Mouse (Mus musculus): ENCODE measurements around the gene Abr.

Abr gene

DNA sequence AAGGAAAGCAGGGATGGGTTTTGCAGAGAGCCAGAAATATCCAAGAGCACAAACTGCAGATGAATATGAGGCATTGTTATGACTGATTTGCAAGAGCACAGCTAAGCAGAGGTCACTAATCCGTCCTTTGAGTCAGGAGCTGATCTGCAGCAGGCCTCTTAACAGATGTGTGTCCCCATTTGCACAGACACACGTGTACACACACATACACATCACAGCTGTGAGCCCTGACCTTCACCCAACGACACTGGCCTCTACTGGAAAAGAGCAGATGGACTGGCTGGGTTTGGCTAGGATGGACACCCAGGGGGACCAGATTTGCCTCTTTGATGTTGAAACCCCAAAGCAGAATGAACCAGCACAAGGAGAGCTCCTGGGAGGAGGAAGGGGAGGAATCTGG, 52.7 kb downstream of the Abr start:
- no peak for DNase-seq

DNA sequence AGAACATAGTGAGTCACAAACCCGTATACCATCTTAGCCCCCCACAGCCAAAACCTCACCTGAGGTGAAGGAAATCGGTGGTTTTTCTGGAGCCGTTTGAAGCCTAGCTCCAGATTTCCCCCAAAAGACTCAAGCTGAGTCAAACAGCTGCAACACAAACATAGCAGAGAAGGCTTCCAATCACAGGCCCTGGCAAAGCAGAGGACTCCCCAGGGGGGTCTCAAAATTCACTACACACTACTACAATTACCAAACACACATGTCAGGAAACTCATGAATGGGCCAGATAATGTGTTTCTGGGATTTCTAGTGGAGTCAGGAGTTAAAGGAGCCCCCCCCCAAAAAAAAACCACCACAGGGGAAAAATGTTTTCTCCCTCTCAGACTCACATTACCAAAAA, 56.0 kb downstream of the Abr start:
- DNase-seq: no peak

DNA sequence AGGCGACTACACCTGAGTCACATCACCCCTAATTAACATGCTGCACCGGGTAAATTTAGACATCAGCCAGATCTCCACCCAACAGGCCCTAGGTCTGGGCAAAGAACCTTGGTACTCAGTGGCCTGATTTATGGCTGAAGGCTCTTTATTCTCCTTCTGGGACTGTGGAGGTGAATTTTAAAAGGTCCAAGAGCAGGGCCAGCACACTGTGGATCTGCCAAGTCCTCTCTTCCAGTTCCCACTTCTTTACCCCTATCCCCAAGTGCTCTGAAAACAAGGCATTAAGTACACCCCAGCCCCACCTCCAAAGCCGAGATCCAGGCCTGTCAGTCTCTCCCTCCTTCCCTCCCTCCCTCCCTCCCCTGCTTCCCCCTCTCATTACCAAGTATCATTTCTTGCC, 59.5 kb downstream of the Abr start:
- no peak for DNase-seq

DNA sequence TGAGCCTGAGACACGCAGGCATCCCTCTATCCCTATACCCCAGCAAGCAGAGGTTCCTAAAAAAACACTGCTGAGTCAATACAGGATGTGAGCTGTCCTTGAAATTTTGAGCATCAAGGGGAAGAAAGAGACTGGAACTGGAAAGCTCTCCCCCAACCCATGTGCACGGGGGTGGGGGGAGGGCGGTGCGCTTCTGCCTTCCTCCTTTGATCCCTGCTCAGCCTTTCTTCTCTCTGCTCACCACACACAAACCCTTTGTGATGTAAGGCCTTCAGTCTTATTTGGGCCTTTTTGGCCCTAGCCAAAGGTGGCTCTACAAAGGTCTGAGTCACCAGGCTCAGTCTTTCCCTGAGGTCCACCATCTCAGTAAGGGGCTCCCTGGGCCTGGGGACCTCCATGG, 59.9 kb downstream of the Abr start:
- DNase-seq: no peak

DNA sequence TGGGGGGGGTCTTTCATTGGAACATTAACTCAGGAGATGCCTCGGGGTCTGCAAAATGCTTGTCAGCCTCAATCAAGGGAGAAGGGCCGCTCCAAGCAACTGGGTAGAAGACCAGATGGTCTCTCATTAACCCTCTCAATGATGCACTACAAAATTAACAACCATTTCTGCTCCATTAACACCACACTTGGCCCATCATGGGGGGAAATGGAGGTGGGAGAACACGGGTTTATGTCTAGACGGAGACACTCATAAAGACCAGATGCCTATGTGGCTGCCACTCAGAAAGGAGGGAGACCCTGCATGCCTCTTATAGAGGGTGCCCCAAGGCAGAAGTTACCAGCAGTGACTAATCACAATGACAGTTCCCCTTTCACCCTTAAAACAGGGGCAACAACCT, 64.3 kb downstream of the Abr start:
- DNase-seq: no peak

DNA sequence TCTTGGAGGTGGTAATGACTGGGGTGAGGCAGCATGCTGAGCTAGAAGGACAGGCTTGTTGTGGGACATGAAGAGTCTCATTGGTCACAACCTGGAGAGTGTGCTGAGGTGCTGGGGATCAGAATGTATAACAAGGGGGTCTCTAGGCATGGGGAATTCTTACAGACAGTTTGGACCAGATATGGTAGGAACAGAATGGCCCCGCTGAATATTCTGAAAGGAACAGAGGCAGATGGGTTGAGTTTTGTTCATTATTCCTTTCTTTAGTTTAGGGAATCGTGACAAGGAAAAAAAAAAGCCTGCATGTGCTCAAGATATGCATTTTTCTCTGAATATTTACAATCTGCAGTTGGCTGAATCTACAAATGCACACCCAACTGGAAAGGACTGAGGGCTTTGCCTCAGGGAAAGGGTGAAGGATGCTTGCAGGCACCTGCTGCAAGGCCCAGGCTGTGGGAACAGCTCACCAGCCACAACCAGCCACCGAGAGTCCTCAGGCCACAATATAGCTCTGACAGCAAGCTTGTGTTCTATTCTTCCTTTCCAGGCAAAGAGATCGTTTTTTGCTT, 73.9 kb downstream of the Abr start:
- no peak for DNase-seq

DNA sequence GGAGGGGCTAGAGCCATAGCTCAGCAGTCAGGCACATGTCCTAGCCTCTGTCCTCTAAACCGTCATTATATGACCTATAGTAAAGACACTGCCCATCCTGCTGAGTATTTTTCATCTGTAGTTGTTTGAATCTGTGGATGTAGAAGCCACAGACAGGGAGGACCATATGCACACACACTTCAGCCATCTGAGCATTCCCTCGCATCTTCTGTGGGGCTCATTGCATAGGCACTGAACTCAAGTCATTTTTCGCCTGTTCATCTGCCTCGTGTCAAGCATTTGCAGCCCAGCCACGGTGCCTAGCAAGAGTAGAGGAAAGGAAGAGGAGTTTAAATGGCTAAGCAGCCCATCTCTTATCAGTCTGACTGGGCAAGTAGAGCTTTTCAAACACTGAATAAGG, 74.7 kb downstream of the Abr start:
- no peak for DNase-seq

DNA sequence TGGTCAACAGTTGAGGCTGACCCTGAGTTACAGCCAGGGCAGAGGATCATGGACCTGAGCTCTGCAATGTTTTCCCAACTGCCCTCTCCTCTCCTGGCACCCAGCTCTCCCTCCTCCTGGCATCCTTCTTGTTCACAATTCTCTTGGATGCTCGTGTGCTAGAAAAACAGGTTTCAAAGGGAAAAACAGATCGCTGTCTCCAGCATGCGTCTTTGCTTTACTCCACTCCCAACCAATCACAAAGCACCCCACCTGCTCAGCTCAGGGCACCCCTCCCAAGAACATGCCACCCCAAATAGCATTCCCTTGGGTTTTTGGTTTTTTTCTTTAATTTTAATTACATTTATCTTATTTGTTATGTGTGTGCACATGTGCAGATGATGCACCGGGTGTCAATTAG, 75.7 kb downstream of the Abr start:
- no peak for DNase-seq

DNA sequence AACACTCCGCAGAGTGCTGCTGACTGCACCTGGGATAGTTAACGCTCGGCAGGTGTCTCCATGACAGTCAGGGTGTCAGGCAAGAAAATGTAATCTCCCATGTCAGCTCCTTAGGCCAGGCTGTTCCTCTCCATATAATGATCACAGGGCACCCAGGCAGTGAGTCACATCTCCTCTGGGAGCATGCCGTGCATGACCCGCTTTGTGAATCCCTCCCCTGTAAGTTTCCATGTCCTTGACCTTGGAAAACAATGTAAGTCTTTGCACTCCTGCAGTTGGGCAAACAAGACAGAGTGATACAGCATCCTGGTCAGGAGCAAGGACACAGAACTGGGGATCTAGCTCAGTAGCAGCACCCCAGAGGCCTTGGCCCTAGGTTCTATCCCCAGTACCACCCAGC, 78.8 kb downstream of the Abr start:
- DNase-seq: no peak

DNA sequence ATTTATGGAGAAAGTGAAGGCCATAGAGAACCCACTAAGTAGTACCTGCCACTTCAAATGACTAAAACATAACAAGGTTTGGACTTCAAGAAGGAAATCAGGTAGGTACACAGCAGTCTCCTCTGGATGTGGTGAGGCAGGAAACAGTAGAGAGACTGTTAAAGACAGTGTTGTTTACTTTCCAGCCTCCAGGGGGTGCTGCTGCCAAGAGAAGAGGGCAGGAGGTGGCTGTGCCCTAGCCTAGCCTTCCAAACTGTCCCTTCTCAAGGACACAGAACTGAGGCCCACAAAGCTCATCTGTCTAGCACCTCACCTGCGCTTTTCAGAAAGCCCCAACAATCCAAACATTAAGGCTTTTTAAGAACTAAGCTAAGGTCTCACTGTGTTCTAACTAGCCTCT, 81.1 kb downstream of the Abr start:
- DNase-seq: peak; percentile 71 to 84

DNA sequence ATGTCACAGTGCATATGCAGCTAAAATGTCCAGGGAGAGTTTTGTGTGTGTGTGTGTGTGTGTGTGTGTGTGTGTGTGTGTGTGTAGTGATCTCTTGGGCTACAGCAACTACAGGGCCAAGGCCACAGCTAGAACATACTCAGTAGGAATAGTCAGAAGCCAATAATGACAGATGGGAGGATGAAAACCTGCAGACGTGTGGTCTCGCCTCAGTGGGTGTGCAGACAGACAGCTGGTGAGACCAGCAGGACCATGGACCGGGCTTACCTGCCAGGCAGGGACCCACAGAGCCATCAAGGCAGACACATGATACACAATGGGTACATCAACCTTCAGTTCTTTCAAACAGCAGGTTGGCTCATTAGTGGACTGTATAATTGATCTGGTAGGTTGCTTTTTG, 84.7 kb downstream of the Abr start:
- DNase-seq: no peak

DNA sequence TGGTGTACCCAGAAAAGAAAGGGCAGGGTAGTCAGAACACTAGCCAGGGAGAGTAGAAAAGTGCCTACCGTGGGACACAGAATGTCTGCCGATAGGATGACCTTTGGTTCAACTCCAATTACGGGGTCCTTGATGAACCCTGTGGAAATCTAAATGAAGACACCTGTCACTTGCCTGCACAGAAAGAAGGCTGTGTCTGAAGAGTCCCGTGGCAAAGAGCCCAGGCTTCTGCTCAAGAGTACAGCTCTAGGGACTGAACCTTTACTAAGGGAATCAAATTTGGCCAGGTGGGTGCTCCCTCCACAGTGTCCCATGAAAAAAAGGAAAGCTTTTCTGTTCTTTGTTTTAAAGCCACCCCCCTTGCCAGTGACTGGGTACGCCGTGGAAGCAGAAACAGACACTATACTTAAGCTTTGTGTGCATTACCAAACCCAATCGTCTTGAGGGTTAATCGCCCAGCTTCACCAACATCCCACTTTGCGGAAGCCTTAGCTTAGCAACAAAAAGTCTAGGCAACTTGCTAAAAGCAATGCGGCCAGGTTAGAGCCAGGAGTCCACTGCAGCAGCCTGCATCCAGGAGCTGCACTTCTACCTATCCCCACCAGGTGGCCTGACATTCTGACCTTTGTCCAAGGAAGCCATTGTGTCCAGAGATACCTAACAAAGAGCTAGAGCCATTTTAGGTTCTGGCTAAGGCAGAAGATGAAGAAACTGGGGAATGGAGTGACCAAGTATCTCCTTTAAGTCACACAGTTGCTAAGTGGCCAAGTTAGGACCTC, 85.3 kb downstream of the Abr start:
- peak; percentile 46 to 61 for DNase-seq

DNA sequence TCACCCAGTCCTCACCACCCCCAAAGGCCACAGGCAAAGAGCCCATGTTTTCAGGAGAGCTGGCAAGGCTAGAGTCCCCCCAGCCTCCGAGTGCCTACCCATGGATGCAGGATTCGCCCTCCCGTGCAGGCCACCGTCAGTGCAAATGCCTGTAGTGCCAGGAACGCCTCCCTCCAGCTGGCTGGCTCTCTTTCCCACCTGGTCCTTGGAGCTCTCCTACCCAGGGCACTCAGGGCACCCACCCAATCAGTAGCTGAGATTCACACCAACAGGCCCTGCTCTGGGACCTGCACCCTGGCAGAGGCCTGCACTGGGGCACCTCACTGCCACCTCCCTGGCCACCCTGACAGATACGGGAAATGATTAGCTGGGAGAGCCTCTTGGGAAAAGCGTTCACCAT, 90.1 kb downstream of the Abr start:
- no peak for DNase-seq

DNA sequence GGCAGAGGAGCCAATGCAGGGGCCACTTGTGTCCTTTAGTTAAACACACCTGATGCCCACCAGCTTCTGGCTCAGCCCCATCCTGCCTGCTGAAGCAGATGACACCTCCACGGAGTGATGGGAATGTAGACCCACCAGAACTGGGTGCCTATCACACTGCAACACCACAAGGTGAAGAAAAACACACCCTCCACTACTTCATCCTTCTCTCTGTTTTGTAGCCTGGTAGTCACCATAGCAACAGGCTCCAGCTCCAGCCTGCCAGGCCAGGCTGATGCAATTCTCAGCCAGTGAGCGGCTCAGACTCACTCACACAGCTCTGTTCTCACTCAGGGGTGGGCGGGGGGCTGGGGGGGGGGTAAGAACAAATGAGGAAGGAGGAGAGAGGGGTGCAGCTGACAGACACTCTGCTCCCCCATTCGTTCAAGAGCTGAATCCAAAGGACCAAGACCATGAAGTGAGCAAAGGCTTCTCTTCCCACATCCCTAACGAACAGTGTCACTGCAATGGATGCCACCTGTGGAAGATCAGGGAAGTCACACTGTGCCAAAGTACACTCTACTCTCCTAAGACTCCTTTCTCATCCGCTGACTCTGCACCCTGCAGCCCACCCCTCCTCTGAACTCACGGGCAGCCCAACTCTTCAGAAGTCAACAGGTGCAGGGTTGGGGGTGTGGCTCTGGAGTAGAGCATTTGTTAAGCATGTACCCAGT, 91.0 kb downstream of the Abr start:
- no peak for DNase-seq

DNA sequence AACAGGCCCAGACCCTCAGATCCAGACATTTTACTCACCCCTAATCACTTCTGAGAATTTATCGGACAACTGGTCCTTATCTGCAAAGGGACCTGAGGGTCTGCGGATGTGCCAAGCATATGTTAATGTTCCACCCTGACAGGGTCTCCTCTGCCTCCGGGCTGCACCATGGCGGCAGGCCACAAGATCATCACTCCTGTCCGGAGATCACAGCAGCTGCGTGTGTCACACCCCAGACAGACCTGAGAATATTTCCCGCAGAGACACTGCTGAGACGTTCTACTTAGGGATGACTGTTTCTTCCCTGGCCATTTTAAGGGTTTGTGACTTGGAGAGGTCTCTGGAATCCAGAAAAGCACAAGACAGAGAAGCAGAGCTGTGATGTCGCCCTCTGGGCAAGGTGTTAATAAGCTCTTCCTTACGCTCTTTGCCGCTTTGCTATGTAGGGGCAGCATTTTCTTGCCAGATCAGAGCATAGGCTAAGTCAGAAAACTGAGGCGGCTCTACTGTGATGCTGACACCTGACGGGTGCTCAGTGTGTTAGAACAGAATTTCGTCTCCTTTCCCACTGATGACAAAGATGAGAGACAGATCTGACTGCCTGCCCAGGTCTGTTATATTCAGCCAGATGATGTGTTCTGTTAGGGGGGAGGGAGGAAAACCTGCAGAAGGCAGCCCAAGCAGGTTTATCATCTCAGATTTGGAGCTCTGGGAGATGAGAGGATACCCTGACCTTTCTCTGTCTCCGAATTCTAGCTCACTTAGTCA, 91.8 kb downstream of the Abr start:
- no peak for DNase-seq

DNA sequence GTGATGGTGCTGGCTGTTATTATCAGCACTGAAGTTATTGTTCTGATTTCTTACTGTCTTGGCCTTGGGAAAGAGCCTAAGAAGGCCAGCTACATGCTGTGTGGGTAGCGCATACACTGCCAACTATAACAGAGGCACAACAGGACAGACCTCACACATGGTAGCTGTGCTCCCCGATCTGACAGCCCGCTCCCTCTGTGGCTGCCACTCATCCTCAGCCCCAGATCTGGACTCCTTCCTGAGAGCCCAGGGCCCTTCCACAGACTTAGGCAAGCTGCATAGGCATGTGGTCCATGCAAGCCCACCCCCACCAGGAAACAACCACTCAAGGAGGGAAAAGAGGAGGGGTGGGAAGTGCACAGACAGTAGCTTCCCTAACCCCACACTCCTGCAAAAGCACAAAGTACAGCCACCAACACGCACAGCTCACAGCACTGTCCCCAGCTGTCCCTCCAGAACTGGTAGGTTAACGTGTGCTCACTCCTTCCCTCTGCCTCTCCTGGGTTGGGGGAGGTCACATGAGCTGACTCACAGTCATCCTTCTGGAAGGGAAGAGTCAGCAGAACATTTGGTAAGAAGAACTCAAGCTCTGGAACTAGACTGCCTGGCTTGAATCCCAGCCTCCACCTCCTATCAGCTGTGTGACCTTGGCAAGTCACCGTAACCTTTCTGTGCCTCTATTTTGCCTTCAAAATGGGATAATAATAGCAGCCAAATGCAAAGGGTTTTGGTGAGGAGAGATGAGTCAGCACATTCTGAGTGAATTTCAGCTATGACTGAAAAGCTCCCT, 92.6 kb downstream of the Abr start:
- DNase-seq: peak in 1 of 2 experiments; percentile 8

DNA sequence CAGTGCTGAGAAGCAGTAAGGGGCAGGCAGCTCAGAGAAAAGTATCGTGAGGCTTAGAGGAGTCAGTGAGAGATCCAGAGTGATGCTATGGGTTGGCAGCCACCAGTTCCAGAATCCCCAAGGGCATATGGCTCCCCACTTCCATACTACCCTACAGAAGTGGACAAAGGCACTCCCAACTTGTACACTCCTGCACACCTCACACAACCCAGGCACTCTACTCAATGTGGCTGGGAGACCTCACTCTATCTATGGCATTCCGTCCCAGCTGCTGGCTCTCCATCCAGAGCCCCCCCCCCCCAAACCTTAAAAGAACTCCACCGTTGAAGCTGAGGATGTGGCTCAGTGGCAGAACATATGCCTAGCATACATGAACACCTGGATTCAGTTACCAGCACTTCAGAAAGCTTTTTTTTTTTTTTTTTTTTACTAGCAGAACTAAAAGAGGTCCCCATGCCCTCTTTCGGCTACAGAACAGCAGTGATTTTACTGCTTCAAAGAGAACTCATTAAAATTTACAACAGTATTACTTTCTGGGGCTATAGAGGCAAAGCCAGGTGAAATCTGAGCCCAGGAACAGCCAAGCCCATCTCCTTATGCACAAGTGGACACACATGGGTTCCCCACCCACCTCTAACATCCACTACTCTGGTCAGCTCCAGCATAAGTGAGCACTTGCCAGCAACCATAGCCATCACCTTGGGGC, 96.3 kb downstream of the Abr start:
- DNase-seq: no peak

DNA sequence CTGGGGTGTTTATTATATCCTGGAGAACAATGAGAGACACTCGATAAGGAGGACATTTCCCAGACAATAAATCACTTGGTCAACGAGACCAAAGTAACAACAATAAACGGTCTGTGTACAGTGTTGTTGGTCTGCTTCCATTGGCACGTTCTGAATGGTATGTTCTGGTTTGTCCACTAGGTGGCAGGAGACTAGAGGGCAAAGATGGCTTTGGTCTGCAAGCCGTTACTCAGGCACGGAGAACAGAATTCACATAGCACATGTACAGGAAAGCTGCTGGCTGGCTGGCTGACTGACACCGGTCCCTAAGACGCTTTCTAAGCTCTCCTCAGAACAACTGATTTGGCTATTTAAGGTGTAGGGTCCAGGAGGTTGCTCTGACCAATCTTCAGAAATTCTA, 97.2 kb downstream of the Abr start:
- peak; percentile 72 to 73 for DNase-seq

DNA sequence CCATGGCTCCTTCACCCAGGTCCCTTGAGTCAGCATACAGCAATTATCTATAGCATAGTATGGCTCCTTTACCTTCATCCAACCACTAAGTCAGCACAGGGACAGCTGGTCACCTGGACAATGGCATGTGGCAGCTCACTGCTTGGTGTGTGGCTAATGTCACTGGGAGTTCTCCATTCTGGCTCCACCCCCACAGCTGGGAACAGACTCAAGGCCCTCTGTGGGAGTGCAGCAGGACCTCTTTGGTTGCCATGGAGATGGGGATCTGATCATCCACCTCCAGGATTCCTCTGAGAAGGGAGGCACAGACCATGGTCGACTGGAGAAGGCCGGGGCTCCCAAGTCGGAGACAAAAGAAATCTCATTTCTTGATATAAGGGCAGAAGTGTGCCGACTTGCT, 98.8 kb downstream of the Abr start:
- DNase-seq: no peak

DNA sequence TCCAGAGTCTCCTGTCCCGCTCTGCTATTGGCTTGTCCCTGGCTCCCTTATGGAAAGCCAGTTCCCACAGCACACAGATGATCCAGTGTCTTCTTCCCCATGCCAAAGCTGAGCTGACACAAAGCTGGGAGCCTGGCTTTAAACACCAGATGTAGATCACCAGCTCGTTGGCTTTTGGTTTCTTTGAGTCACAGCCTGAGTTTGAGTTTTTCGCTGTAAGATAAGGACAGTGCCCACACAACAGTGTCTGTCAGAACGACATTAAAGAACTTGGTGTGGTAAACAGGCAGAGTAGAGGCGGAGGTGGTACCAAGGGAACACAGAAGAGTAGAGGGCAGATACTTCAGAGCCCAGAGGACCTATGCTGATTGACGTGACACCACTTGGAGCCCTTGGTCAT, 101.2 kb downstream of the Abr start:
- DNase-seq: no peak

DNA sequence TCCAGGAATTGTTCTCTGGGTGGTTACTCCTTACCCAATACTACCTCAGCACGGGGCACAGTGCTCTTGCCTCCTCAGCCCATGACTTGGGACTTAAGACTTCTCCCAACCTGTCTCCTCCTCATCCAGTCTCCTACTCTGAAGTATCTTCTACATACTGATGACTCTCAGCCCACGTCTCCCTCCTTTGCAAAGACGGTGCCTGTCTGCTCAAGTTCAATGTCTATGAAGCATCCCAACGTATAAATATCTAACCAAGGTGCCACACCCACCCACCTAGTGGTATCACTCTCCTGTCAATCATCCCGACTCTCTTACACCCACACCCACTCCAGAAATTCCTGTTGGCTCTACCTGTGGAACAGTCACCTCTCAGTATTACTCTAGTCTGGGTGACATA, 103.5 kb downstream of the Abr start:
- DNase-seq: no peak

DNA sequence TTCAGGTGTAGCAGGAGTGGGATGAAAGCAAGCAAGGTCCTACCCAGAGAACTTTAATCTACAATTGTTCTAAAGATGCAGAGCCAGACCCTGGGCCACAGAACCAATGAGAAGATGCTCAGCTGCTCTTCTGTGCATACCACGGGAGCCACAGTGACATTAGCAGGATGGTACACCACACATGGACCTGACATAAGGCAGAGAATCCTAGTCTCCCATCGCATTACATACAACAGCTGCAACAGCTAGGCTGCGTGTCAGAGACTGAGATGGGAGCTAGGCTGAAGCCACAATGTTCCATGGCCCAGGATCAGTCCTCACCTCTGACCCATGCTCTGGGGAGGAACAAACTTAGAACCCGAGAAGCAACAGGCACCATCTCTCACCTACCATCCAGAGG, 104.0 kb downstream of the Abr start:
- DNase-seq: no peak
